Mouse (Mus musculus) yolk sac, embryonic 10.5 days (tissue): ENCODE measurements at regions not wholly inside any gene's neighbourhood (a gene's known extent, or its start where the extent isn't known, plus 50 kb on each side); places are given as distances from the start of the nearest gene placed in this dataset.

Experiments
- DNase-seq: peaks from one replicate; pipeline ENCODE4 v3.0.0-alpha.2; 2017; ENCODE audit warnings: low spot score

DNA sequence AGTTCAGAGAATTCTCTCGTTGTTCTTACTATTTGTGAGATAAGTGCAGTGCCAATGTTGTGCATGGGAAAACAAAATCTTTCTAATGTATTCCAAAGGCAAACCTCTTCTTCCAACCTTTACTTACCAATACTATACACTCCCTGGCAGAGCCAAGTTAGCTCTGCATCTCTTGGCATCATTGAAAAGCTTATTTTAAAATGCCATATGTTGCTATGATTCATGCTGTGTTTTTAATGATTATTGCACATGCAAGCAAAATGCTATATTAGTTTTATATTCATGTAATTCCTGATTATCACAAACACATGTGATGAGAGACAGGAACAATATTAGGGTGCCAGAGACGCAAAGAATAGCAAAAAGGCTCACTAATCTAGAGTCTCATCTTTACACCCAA lies 64.3 kb upstream of the Pard3b start:
- DNase-seq: no peak

DNA sequence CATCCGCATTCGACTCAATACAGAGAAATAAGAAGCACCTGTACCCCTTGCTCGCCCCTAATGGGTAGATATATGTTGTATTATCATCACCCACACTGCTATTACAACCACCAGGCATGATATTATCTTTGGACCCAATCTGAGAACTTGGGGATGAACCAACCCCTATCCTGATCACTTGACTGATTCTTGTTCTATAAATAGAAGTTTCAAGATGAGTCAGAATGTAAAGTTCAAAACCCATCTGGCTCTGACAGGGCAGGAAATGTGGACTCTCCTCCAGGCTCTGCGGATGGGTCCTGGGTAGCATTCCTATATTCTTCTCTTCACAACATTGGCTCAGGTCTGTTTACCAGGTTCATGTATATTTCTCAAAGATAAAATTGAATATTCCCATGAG lies 61.9 kb upstream of the Pard3b start:
- no peak for DNase-seq

DNA sequence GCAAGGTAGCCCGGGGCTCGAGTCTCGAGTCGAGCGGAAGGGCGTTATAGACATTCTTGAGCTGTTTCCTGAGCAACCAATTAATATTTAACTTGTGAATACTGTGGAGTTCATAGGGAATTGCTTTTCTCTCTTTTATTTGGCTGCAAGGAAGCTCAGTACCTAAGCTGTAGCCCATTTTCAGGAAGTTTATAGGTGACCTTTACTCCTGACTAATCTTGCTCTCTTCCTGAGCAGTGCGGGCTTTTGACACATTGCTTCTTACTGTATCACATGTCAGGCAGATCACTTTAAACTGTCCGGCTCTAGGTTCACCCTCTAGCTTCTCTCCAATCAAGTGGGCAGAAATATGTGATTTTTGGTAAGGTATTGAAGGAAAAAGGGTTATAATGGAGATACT lies 51.4 kb upstream of the Pard3b start:
- DNase-seq: no peak
